Mouse (Mus musculus): ENCODE data around the gene Olfr430. TPM values are rescaled to one million over a fixed set of nuclear protein-coding genes. Genes with fewer than 3 reads are reported as not detected.

Gene Olfr430
- not detected in 3 replicates for total RNA-seq (2017)

GRCm38 (mm10) chr1:174066305-174066704 is at the start of gene Olfr430:
Gene Olfr430 (plus strand): TSS chr1:174066605.
- ATAC-seq (replicated peaks; ENCODE audit: insufficient number of reproducible peaks, low FRiP score, low TSS enrichment, poor library complexity, severe bottlenecking): no peak

DNA sequence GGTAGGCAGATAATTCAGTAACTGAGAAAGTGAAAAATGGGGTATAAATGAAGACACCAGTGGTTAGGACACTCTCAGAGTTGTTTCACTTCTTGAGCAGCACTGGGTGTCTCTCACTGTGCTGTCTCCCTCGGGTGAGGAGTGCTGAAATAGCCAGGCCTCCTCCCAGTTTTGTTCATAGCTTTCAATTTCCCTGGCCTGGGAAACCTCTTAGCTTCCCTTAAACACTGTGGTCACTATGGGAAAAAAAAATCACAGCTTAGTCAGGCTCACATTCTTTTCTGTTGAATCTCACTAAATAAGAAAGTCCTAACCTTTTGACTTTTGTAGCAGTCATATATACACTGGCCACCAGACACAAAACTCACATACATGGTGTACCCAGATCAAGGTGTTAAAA is 34.7 kb upstream of the Olfr430 start, which contains the start of gene Ifi205:
Ifi205 (minus strand) TSS at position 113 of the 400 bp plus-strand sequence.
- no peak for ATAC-seq (replicated peaks; ENCODE audit: insufficient number of reproducible peaks, low FRiP score, low TSS enrichment, poor library complexity, severe bottlenecking)

GRCm38 (mm10) chr1:174035841-174036240 is 30.6 kb upstream of the Olfr430 start:
- no peak for ATAC-seq (replicated peaks; ENCODE audit: insufficient number of reproducible peaks, low FRiP score, low TSS enrichment, poor library complexity, severe bottlenecking)

DNA sequence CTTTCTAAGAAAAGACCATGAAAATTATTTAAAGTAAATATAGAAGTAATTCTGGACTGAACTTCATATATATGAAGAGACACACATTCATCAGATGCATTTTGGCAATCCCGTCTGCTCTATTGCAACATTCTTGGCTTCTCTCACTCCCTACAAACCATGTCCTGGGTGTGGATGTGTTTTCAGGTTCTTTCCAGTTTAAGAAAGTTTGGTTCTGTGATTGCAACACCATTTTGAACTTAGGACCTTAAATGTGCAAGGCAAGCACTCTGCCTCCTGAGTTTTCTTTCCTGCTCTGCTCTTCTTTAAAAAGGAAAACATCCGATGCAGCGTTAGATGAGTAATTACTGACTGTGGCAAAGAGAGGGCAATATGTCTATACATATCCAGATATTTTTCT is 27.9 kb upstream of the Olfr430 start:
- ATAC-seq (replicated peaks; ENCODE audit: insufficient number of reproducible peaks, low FRiP score, low TSS enrichment, poor library complexity, severe bottlenecking): no peak

GRCm38 (mm10) chr1:174040523-174041177 is 25.8 kb upstream of the Olfr430 start, which contains the start of gene Olfr433:
Gene Olfr433 (plus strand): TSS chr1:174040705.
- ATAC-seq (replicated peaks; ENCODE audit: insufficient number of reproducible peaks, low FRiP score, low TSS enrichment, poor library complexity, severe bottlenecking): peak; percentile 72

- peak; percentile 52; the same call in 1 of the 2 replicates for ATAC-seq (replicated peaks; ENCODE audit: insufficient number of reproducible peaks, low FRiP score, low TSS enrichment, poor library complexity, severe bottlenecking)
Observed at GRCm38 (mm10) chr1:174042091-174042884, 24.1 kb upstream of the Olfr430 start.

GRCm38 (mm10) chr1:174044431-174044830 is 22.0 kb upstream of the Olfr430 start:
- ATAC-seq (replicated peaks; ENCODE audit: insufficient number of reproducible peaks, low FRiP score, low TSS enrichment, poor library complexity, severe bottlenecking): no peak

DNA sequence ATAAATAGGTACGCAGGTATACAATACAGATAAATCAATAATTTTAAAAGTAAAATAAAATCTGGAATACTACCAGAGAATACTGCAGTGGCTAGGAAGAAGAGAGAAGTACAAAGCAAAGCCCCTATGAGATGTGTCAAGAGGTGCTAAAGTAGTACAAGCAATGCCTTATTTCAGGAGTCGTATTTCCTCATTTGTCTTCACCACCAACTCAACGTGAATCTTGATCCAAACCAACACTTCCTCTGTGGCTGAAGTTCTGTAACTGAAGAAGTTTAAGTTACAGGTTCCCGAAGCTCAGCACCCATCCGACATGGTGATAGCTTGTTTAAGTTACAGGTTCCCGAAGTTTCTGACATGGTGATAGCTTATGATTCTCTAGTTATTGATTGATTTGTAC is 18.2 kb upstream of the Olfr430 start:
- peak; percentile 53 for ATAC-seq (replicated peaks; ENCODE audit: insufficient number of reproducible peaks, low FRiP score, low TSS enrichment, poor library complexity, severe bottlenecking)

GRCm38 (mm10) chr1:174048893-174049292 is 17.5 kb upstream of the Olfr430 start, which contains the start of gene Olfr432:
Gene Olfr432 (plus strand): TSS chr1:174049205.
- ATAC-seq (replicated peaks; ENCODE audit: insufficient number of reproducible peaks, low FRiP score, low TSS enrichment, poor library complexity, severe bottlenecking): no peak

GRCm38 (mm10) chr1:174049357-174049756 is 17.0 kb upstream of the Olfr430 start:
- peak; percentile 51 for ATAC-seq (replicated peaks; ENCODE audit: insufficient number of reproducible peaks, low FRiP score, low TSS enrichment, poor library complexity, severe bottlenecking)

DNA sequence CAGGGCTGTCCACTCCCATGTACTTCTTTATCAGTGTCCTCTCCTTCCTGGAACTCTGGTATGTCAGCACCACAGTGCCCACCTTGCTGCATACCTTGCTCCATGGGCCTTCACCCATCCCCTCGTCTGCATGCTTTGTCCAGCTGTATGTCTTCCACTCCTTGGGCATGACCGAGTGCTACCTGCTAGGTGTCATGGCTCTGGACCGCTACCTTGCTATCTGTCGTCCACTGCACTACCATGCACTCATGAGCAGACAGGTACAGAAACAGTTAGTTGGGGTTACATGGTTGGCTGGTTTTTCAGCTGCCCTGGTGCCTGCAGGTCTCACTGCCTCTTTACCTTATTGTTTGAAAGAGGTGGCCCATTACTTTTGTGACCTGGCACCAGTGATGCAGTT is 15.9 kb upstream of the Olfr430 start:
- ATAC-seq (replicated peaks; ENCODE audit: insufficient number of reproducible peaks, low FRiP score, low TSS enrichment, poor library complexity, severe bottlenecking): peak; percentile 30; the same call in 1 of the 2 replicates

DNA sequence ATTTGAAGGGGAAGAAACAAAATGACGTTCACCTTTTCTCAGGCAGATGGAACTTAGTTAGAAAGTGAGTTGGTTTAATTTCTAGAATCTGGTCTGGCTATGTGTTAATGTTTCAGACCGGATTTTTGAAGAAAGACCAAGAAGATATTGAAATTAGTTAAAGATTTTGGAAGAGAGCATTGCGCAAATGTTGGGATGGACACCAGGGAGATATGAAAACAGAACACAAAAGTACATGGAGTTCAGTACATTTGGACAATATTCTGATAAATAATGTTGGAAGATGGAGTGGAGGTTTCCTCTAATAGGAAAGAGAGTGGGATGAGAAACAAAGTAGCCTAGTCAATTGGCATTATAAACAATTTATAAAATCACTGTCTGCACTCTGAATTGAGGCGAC is 14.9 kb upstream of the Olfr430 start:
- no peak for ATAC-seq (replicated peaks; ENCODE audit: insufficient number of reproducible peaks, low FRiP score, low TSS enrichment, poor library complexity, severe bottlenecking)

- peak; percentile 52; the same call in 1 of the 2 replicates for ATAC-seq (replicated peaks; ENCODE audit: insufficient number of reproducible peaks, low FRiP score, low TSS enrichment, poor library complexity, severe bottlenecking)
Observed at GRCm38 (mm10) chr1:174051931-174052536, 14.4 kb upstream of the Olfr430 start.

DNA sequence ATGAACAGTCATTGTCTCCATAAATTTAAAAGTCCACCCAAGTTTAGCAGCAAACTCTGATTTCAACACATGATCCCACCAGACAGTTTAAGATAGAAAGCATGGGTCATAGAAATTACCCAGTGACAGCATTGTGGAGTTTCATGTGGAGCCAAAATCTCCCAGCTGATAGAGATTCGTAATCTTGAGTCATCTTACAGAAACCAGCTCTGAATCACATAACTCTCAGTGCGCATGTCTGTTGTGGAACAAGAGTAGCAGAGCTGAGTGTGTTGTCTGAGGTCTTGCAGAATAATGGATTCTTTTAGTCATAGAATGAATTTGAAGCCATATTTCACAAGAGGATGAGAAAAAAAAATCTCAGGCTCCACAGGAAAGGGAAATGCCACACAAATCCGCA is 13.4 kb upstream of the Olfr430 start:
- ATAC-seq (replicated peaks; ENCODE audit: insufficient number of reproducible peaks, low FRiP score, low TSS enrichment, poor library complexity, severe bottlenecking): no peak

GRCm38 (mm10) chr1:174055248-174055647 is 11.2 kb upstream of the Olfr430 start:
- no peak for ATAC-seq (replicated peaks; ENCODE audit: insufficient number of reproducible peaks, low FRiP score, low TSS enrichment, poor library complexity, severe bottlenecking)

DNA sequence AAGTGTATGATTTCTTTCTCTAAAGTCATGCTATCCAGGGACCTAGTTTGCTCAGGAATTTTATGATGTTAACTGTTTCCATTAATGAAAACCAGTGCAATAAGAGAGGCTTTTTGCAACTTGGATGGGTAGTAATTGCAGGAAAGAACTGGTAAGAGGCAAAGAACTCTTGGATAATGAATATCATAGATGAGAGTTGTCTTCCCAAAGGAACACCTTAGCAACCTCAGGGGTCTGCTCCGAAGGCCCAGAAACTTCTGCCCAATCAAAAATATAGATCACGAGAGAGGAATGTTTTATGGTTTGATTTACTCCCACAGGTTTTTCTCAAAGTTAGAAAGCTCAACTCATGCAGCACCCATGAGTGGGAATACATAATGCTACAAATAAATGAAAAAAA is 17.6 kb downstream of the Olfr430 start, which contains the start of gene Olfr429:
Olfr429 (plus strand) TSS at position 301 of the 400 bp plus-strand sequence.
- no peak for ATAC-seq (replicated peaks; ENCODE audit: insufficient number of reproducible peaks, low FRiP score, low TSS enrichment, poor library complexity, severe bottlenecking)

DNA sequence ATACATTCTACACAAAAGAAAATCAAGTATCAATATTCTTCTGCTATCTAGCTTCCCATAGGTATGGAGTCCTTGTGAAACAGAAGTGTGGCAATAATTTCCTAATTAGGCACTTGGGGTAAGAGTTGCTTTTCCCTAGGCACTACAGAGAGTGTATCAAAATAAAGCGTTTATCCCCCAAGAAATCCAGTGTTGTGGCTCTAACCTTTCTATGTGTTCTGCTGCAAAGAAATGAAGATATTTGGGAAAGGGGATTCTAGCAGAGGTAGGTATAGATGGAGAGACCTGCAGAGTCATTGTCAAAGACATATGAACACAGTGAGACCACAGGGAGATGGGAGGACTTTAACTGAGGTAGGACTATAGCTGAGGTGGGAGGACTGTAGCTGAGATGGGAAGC is 30.2 kb downstream of the Olfr430 start, which contains the start of gene Olfr427:
Olfr427 (plus strand) TSS at position 301 of the 400 bp plus-strand sequence.
- no peak for ATAC-seq (replicated peaks; ENCODE audit: insufficient number of reproducible peaks, low FRiP score, low TSS enrichment, poor library complexity, severe bottlenecking)

- ATAC-seq (replicated peaks; ENCODE audit: insufficient number of reproducible peaks, low FRiP score, low TSS enrichment, poor library complexity, severe bottlenecking): no peak
Observed at GRCm38 (mm10) chr1:174103735-174104134, 37.3 kb downstream of the Olfr430 start.

DNA sequence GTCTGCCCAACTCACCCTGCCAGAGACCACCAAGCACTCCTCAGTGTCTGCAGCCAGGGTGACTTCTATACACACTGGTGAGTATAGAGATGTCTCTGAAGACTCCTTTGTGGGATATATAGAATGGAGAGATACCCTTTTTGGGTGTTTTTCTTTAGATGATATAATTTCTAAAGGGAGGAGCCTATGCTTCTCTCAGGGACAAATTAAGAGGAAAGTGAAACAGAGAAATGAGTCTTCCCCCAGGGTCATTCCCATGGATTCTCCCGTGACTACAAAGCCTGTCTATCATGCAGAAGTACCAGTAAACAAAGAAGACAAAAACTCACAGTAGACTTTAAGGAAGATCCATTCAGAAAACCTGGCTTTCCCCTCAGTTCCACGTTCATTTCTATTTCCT is 54.7 kb downstream of the Olfr430 start, which contains the start of gene Olfr231:
Olfr231 (minus strand) TSS at position 101 of the 400 bp plus-strand sequence.
- ATAC-seq (replicated peaks; ENCODE audit: insufficient number of reproducible peaks, low FRiP score, low TSS enrichment, poor library complexity, severe bottlenecking): no peak

All from monocyte, adult 5-6 weeks (primary cell).